Mouse (Mus musculus): ENCODE measurements around the gene Plpp3. TPM values are rescaled to one million over a fixed set of nuclear protein-coding genes. Genes with fewer than 3 reads are reported as not detected.

Gene Plpp3
- polyA plus RNA-seq, 1 experiment from 2014 or later: 48.3 TPM

- Histone ChIP-seq H3K4me3 (ENCODE audit: low read depth, low read length) (no peak overlapping the region), H3K36me3 (ENCODE audit: control insufficient read depth, insufficient read depth, low read length) (0 out of 2 replicates have a peak, but pooled peaks cover 2% of the 10 kb centered on the region), H3K27ac (ENCODE audit: low read depth, low read length) (no peak overlapping the region), H3K4me1 (ENCODE audit: control insufficient read depth, insufficient read depth, low read length) (peaks cover 21% of the 10 kb centered on the region; the same call in 1 of the 2 replicates), H3K9me3 (ENCODE audit: control insufficient read depth, low read length) (no peaks in the 10 kb centered on the region), H3K27me3 (ENCODE audit: control insufficient read depth, insufficient read depth, low read length) (no peaks in the 10 kb centered on the region), H3K9ac (ENCODE audit: low read length) (no peak overlapping the region), H3K4me2 (ENCODE audit: low read depth) (no peak overlapping the region)
- 81% methylated on average over 4 of the region's 4 CpGs for WGBS
- no peak for DNase-seq (ENCODE audit: low spot score)
- no peak for ATAC-seq (ENCODE audit: insufficient read depth, low FRiP score, low TSS enrichment)
Observed at GRCm38 (mm10) chr4:105174778-105175177, 17.6 kb downstream of the Plpp3 start.

DNA sequence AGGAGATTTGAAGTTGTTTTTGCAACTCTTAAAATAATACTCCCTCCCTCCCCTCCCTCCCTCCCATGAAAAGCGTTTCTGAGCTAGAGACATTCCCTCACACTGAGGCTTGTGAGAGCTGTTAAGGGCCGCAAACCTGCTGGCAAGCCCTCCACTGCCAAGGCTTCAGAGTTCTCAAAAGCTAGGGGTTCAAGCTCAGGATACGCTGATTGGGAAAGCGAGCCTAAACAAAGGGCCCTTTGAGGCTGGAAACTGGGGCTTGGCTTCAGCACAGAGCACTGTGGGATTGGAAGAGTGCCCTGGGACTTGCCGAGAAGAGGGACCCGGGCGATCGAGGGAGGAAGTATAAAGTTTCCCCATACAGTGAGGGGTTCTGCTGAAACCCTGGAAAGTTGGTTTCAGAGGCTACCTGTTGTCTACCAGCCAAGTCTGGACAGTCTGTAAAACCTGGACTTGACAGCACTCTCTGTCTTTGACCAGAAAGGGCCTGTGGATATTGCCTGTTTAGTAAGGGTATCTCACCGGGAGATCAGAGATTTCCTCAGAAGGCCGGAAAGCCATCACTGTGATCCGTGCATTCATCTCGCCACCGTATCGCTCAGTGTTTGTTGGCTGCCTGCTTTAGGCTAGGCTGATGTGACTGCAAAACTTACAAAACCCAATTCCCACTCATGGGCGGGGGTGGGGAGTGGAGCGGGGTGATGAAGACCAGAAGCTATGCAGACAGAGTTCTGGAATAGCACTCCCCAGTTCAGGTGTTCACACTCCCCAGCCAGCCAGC, 18.3 kb downstream of the Plpp3 start:
- Histone ChIP-seq H3K27me3 (ENCODE audit: control insufficient read depth, insufficient read depth, low read length) (no peaks in the 10 kb centered on the region), H3K27ac (ENCODE audit: low read depth, low read length) (no peak overlapping the region), H3K9me3 (ENCODE audit: control insufficient read depth, low read length) (no peaks in the 10 kb centered on the region), H3K4me1 (ENCODE audit: control insufficient read depth, insufficient read depth, low read length) (peaks cover 16% of the 10 kb centered on the region; the same call in 1 of the 2 replicates), H3K9ac (ENCODE audit: low read length) (no peak overlapping the region), H3K4me3 (ENCODE audit: low read depth, low read length) (no peak overlapping the region), H3K36me3 (ENCODE audit: control insufficient read depth, insufficient read depth, low read length) (0 out of 2 replicates have a peak, but pooled peaks cover 2% of the 10 kb centered on the region), H3K4me2 (ENCODE audit: low read depth) (no peak overlapping the region)
- 72% methylated on average over 16 of the region's 16 CpGs for WGBS
- no peak for ATAC-seq (ENCODE audit: insufficient read depth, low FRiP score, low TSS enrichment)
- DNase-seq (ENCODE audit: low spot score): no peak

DNA sequence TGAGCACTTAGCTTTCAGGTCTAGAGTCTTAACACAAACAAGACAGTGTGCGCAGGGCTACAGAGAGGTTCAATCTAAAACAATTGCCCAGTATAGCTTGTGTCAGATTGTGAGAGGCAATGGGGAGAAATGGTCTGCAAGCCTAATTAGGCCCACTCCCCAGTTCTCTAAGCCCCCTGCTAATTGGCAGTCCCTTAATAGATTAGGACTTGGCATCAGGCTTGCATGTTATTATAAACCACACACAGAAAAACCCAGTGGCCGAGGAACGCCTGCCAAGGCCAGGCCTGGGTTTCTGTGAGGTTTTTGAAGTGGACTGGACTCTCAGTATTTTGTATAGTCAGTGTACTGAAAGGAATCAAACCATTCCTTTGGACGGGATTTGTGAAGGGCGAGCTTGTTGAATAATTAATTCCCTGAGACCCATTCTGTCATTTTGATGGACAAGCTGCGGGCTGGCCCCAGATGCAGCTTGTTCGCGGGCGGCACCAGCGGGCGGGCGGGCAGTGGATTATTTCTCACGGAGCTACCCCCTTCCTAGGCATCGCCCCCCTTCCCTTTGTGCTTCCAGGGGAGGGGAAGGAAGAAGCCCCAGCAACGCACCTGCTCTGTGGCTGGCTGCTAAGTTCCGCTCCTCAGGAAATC, 24.0 kb downstream of the Plpp3 start:
- Histone ChIP-seq H3K27me3 (ENCODE audit: control insufficient read depth, insufficient read depth, low read length) (no peaks in the 10 kb centered on the region), H3K4me1 (ENCODE audit: control insufficient read depth, insufficient read depth, low read length) (peaks cover 13% of the 10 kb centered on the region; the same call in 1 of the 2 replicates), H3K9ac (ENCODE audit: low read length) (no peak overlapping the region), H3K4me3 (ENCODE audit: low read depth, low read length) (no peak overlapping the region), H3K4me2 (ENCODE audit: low read depth) (no peak overlapping the region), H3K36me3 (ENCODE audit: control insufficient read depth, insufficient read depth, low read length) (no peaks in the 10 kb centered on the region), H3K27ac (ENCODE audit: low read depth, low read length) (peak overlapping the region; percentile 63), H3K9me3 (ENCODE audit: control insufficient read depth, low read length) (no peaks in the 10 kb centered on the region)
- DNase-seq (ENCODE audit: low spot score): peak; percentile 47
- WGBS: 28% methylated on average over 16 of the region's 16 CpGs
- peak; percentile 81 for ATAC-seq (ENCODE audit: insufficient read depth, low FRiP score, low TSS enrichment)

DNA sequence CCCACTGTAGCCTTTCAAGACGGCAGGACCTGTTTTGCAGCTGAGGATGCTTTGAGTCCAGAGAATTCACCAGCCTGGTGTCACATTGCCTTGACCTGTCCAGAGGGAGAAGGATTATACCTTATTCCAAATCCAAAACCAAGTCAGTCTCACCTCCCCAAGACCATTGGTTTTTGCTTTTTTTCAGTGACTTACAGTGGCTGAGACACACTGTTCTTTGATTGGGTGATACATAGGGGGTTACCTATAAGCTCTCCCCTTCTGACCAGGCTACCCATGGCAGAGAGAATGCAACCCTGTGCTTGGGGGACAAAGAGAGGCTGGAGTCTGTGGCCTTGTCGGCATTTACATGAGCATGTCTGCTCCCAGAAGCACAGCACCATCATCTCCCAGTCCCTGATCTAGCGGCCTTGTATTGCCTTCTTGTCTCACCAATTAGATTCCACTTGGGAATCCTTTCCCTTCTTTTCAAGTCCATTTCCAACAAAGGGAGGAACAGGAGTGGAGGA, 24.6 kb downstream of the Plpp3 start:
- H3K36me3 ChIP-seq (ENCODE audit: control insufficient read depth, insufficient read depth, low read length): no peaks in the 10 kb centered on the region
- WGBS: 45% methylated on average over 3 of the region's 3 CpGs
- peak overlapping the region; percentile 63 for H3K27ac ChIP-seq (ENCODE audit: low read depth, low read length)
- no peak overlapping the region for H3K4me3 ChIP-seq (ENCODE audit: low read depth, low read length)
- H3K4me2 ChIP-seq (ENCODE audit: low read depth): no peak overlapping the region
- DNase-seq (ENCODE audit: low spot score): no peak
- peak; percentile 37 for ATAC-seq (ENCODE audit: insufficient read depth, low FRiP score, low TSS enrichment)
- H3K4me1 ChIP-seq (ENCODE audit: control insufficient read depth, insufficient read depth, low read length): peaks cover 13% of the 10 kb centered on the region; the same call in 1 of the 2 replicates
- H3K9ac ChIP-seq (ENCODE audit: low read length): no peak overlapping the region
- H3K27me3 ChIP-seq (ENCODE audit: control insufficient read depth, insufficient read depth, low read length): no peaks in the 10 kb centered on the region
- H3K9me3 ChIP-seq (ENCODE audit: control insufficient read depth, low read length): no peaks in the 10 kb centered on the region

- WGBS: 50% methylated on average over 5 of the region's 5 CpGs
- Histone ChIP-seq H3K4me2 (ENCODE audit: low read depth) (no peak overlapping the region), H3K9me3 (ENCODE audit: control insufficient read depth, low read length) (no peaks in the 10 kb centered on the region), H3K4me3 (ENCODE audit: low read depth, low read length) (no peak overlapping the region), H3K27me3 (ENCODE audit: control insufficient read depth, insufficient read depth, low read length) (no peaks in the 10 kb centered on the region), H3K9ac (ENCODE audit: low read length) (no peak overlapping the region), H3K4me1 (ENCODE audit: control insufficient read depth, insufficient read depth, low read length) (peaks cover 13% of the 10 kb centered on the region; the same call in 1 of the 2 replicates), H3K27ac (ENCODE audit: low read depth, low read length) (0 out of 2 replicates have a peak overlapping the region, but pooled peaks have one; percentile 10), H3K36me3 (ENCODE audit: control insufficient read depth, insufficient read depth, low read length) (no peaks in the 10 kb centered on the region)
- ATAC-seq (ENCODE audit: insufficient read depth, low FRiP score, low TSS enrichment) (no peak), DNase-seq (ENCODE audit: low spot score) (no peak)
Observed at GRCm38 (mm10) chr4:105182249-105182648, 25.1 kb downstream of the Plpp3 start.

DNA sequence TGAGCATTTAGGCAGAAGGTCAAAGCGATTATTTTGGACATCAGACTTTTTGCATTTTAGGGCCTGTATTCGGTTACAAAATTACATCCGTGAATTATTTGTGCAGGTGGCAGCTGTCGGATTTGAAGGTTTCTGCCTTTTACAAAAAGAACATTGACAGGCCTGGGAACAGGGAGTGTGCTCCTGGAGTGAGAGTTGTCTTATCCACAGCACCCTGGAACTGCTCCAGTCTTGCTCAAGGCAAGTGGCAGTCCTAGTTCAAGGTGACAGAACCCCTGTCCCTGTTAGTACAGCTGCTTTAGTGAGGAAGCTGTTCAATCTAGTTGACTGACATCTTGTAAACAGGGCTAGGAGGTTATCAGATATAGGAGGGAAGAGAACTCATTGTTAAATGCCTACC, 27.3 kb downstream of the Plpp3 start:
- no peak overlapping the region for H3K27ac ChIP-seq (ENCODE audit: low read depth, low read length)
- no peaks in the 10 kb centered on the region for H3K27me3 ChIP-seq (ENCODE audit: control insufficient read depth, insufficient read depth, low read length)
- H3K4me1 ChIP-seq (ENCODE audit: control insufficient read depth, insufficient read depth, low read length): peaks cover 9% of the 10 kb centered on the region; the same call in 1 of the 2 replicates
- no peak overlapping the region for H3K4me2 ChIP-seq (ENCODE audit: low read depth)
- H3K9me3 ChIP-seq (ENCODE audit: control insufficient read depth, low read length): no peaks in the 10 kb centered on the region
- WGBS: 84% methylated on average over 4 of the region's 4 CpGs
- ATAC-seq (ENCODE audit: insufficient read depth, low FRiP score, low TSS enrichment) (no peak), DNase-seq (ENCODE audit: low spot score) (no peak)
- no peaks in the 10 kb centered on the region for H3K36me3 ChIP-seq (ENCODE audit: control insufficient read depth, insufficient read depth, low read length)
- H3K4me3 ChIP-seq (ENCODE audit: low read depth, low read length): no peak overlapping the region
- H3K9ac ChIP-seq (ENCODE audit: low read length): no peak overlapping the region

DNA sequence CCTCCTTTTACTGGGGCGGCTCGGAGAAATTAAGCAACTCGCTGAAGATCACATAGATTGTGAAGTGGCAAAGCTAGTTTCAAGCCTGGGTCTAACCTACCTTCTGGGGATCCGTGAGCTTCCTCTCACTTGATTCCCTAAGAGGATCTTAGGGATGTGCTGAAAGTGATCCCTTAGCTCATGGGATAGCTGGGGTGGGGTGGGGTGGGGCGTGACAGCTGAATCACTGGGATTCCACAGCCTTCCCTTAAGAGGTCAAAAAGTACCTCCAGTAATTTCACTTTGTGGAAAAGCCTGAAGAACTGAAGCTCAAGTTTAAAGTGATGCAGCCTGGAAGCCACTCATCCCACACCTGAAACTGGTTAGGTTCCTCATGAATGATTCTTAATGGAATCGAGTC, 27.8 kb downstream of the Plpp3 start:
- no peak for ATAC-seq (ENCODE audit: insufficient read depth, low FRiP score, low TSS enrichment)
- no peak for DNase-seq (ENCODE audit: low spot score)
- Histone ChIP-seq H3K4me2 (ENCODE audit: low read depth) (no peak overlapping the region), H3K4me3 (ENCODE audit: low read depth, low read length) (no peak overlapping the region), H3K9ac (ENCODE audit: low read length) (no peak overlapping the region), H3K4me1 (ENCODE audit: control insufficient read depth, insufficient read depth, low read length) (peaks cover 9% of the 10 kb centered on the region; the same call in 1 of the 2 replicates), H3K27me3 (ENCODE audit: control insufficient read depth, insufficient read depth, low read length) (no peaks in the 10 kb centered on the region), H3K27ac (ENCODE audit: low read depth, low read length) (no peak overlapping the region), H3K9me3 (ENCODE audit: control insufficient read depth, low read length) (no peaks in the 10 kb centered on the region), H3K36me3 (ENCODE audit: control insufficient read depth, insufficient read depth, low read length) (no peaks in the 10 kb centered on the region)
- 92% methylated on average over 6 of the region's 6 CpGs for WGBS

- ATAC-seq (ENCODE audit: insufficient read depth, low FRiP score, low TSS enrichment) (no peak), DNase-seq (ENCODE audit: low spot score) (no peak)
- H3K27me3 ChIP-seq (ENCODE audit: control insufficient read depth, insufficient read depth, low read length): no peaks in the 10 kb centered on the region
- H3K36me3 ChIP-seq (ENCODE audit: control insufficient read depth, insufficient read depth, low read length): no peaks in the 10 kb centered on the region
- WGBS: 89% methylated on average over 10 of the region's 10 CpGs
- H3K4me2 ChIP-seq (ENCODE audit: low read depth): no peak overlapping the region
- H3K4me3 ChIP-seq (ENCODE audit: low read depth, low read length): no peak overlapping the region
- H3K9me3 ChIP-seq (ENCODE audit: control insufficient read depth, low read length): no peaks in the 10 kb centered on the region
- peaks cover 4% of the 10 kb centered on the region for H3K4me1 ChIP-seq (ENCODE audit: control insufficient read depth, insufficient read depth, low read length)
- H3K9ac ChIP-seq (ENCODE audit: low read length): no peak overlapping the region
- H3K27ac ChIP-seq (ENCODE audit: low read depth, low read length): no peak overlapping the region
Observed at GRCm38 (mm10) chr4:105186654-105187053, 29.5 kb downstream of the Plpp3 start.
